Mouse (Mus musculus): Measurements from ENCODE around the gene Gfpt2. TPM values are rescaled to one million over a fixed set of nuclear protein-coding genes. Genes with fewer than 3 reads are reported as not detected.

The Gfpt2 gene
- polyA plus RNA-seq, 2 experiments, result 24.8 to 27.4 TPM

GRCm38 (mm10) chr11:49818869-49819566 is 25.0 kb downstream of the Gfpt2 start:
- peaks cover 75% of the 10 kb centered on the region for H3K36me3 ChIP-seq (ENCODE audit: control insufficient read depth, insufficient read depth, low read length)
- H3K9ac ChIP-seq (ENCODE audit: low read depth, low read length, severe bottlenecking), result no peak overlapping the region
- no peaks in the 10 kb centered on the region for H3K9me3 ChIP-seq (ENCODE audit: control insufficient read depth, low read length)
- no peak overlapping the region for H3K27ac ChIP-seq (replicated peaks; ENCODE audit: low read depth, low read length)
- H3K27me3 ChIP-seq (ENCODE audit: control insufficient read depth, insufficient read depth, low read length), result no peaks in the 10 kb centered on the region
- ATAC-seq (ENCODE audit: low FRiP score, low read depth) (no peak), DNase-seq (ENCODE audit: low spot score) (no peak)
- no peak overlapping the region for H3K4me2 ChIP-seq (replicated peaks; ENCODE audit: low read depth, low read length, severe bottlenecking)
- 94% methylated on average over 15 of the region's 15 CpGs for WGBS
- no peak for TF ChIP-seq POLR2A (IDR thresholded peaks at IDR 0.05; ENCODE audit: borderline replicate concordance, extremely low read depth, insufficient read depth, insufficient read length)
- H3K4me1 ChIP-seq (ENCODE audit: control insufficient read depth, insufficient read depth, low read length), result no peaks in the 10 kb centered on the region
- no peak overlapping the region for H3K4me3 ChIP-seq (replicated peaks; ENCODE audit: low read length)

GRCm38 (mm10) chr11:49819676-49820075 is 25.7 kb downstream of the Gfpt2 start:
- Histone ChIP-seq H3K9me3 (ENCODE audit: control insufficient read depth, low read length) (no peaks in the 10 kb centered on the region), H3K9ac (ENCODE audit: low read depth, low read length, severe bottlenecking) (no peak overlapping the region), H3K4me1 (ENCODE audit: control insufficient read depth, insufficient read depth, low read length) (no peaks in the 10 kb centered on the region), H3K27ac (replicated peaks; ENCODE audit: low read depth, low read length) (no peak overlapping the region), H3K4me2 (replicated peaks; ENCODE audit: low read depth, low read length, severe bottlenecking) (no peak overlapping the region), H3K36me3 (ENCODE audit: control insufficient read depth, insufficient read depth, low read length) (peaks cover 74% of the 10 kb centered on the region), H3K27me3 (ENCODE audit: control insufficient read depth, insufficient read depth, low read length) (no peaks in the 10 kb centered on the region), H3K4me3 (replicated peaks; ENCODE audit: low read length) (no peak overlapping the region)
- ATAC-seq (ENCODE audit: low FRiP score, low read depth) (no peak), DNase-seq (ENCODE audit: low spot score) (no peak)
- no peak for TF ChIP-seq POLR2A (IDR thresholded peaks at IDR 0.05; ENCODE audit: borderline replicate concordance, extremely low read depth, insufficient read depth, insufficient read length)
- WGBS, result 88% methylated on average over 7 of the region's 7 CpGs

- Histone ChIP-seq H3K4me1 (ENCODE audit: control insufficient read depth, insufficient read depth, low read length) (no peaks in the 10 kb centered on the region), H3K27me3 (ENCODE audit: control insufficient read depth, insufficient read depth, low read length) (no peaks in the 10 kb centered on the region), H3K27ac (replicated peaks; ENCODE audit: low read depth, low read length) (no peak overlapping the region), H3K4me2 (replicated peaks; ENCODE audit: low read depth, low read length, severe bottlenecking) (no peak overlapping the region), H3K9ac (ENCODE audit: low read depth, low read length, severe bottlenecking) (no peak overlapping the region), H3K9me3 (ENCODE audit: control insufficient read depth, low read length) (no peaks in the 10 kb centered on the region), H3K4me3 (replicated peaks; ENCODE audit: low read length) (no peak overlapping the region), H3K36me3 (ENCODE audit: control insufficient read depth, insufficient read depth, low read length) (peaks cover 79% of the 10 kb centered on the region)
- DNase-seq (ENCODE audit: low spot score) (no peak), ATAC-seq (ENCODE audit: low FRiP score, low read depth) (no peak)
- whole genome bisulfite sequencing, result 97% methylated on average over 2 of the region's 2 CpGs
- no peak for TF ChIP-seq POLR2A (IDR thresholded peaks at IDR 0.05; ENCODE audit: borderline replicate concordance, extremely low read depth, insufficient read depth, insufficient read length)
These were observed 26.9 kb downstream of the Gfpt2 start for GRCm38 (mm10) chr11:49820928-49821327.

- Histone ChIP-seq H3K9ac (ENCODE audit: low read depth, low read length, severe bottlenecking) (no peak overlapping the region), H3K27ac (replicated peaks; ENCODE audit: low read depth, low read length) (no peak overlapping the region), H3K9me3 (ENCODE audit: control insufficient read depth, low read length) (no peaks in the 10 kb centered on the region), H3K4me2 (replicated peaks; ENCODE audit: low read depth, low read length, severe bottlenecking) (no peak overlapping the region), H3K4me1 (ENCODE audit: control insufficient read depth, insufficient read depth, low read length) (no peaks in the 10 kb centered on the region), H3K4me3 (replicated peaks; ENCODE audit: low read length) (no peak overlapping the region), H3K36me3 (ENCODE audit: control insufficient read depth, insufficient read depth, low read length) (peaks cover 79% of the 10 kb centered on the region), H3K27me3 (ENCODE audit: control insufficient read depth, insufficient read depth, low read length) (no peaks in the 10 kb centered on the region)
- TF ChIP-seq POLR2A (IDR thresholded peaks at IDR 0.05; ENCODE audit: borderline replicate concordance, extremely low read depth, insufficient read depth, insufficient read length), result no peak
- 83% methylated on average over 2 of the region's 2 CpGs for WGBS
- ATAC-seq (ENCODE audit: low FRiP score, low read depth), result no peak
- DNase-seq (ENCODE audit: low spot score), result no peak
These were observed 27.6 kb downstream of the Gfpt2 start for GRCm38 (mm10) chr11:49821546-49821945.

GRCm38 (mm10) chr11:49822337-49822736 is 28.4 kb downstream of the Gfpt2 start:
- H3K4me3 ChIP-seq (replicated peaks; ENCODE audit: low read length), result no peak overlapping the region
- DNase-seq (ENCODE audit: low spot score) (no peak), ATAC-seq (ENCODE audit: low FRiP score, low read depth) (no peak)
- peaks cover 81% of the 10 kb centered on the region for H3K36me3 ChIP-seq (ENCODE audit: control insufficient read depth, insufficient read depth, low read length)
- no peaks in the 10 kb centered on the region for H3K27me3 ChIP-seq (ENCODE audit: control insufficient read depth, insufficient read depth, low read length)
- H3K9me3 ChIP-seq (ENCODE audit: control insufficient read depth, low read length), result no peaks in the 10 kb centered on the region
- no peak overlapping the region for H3K4me2 ChIP-seq (replicated peaks; ENCODE audit: low read depth, low read length, severe bottlenecking)
- TF ChIP-seq POLR2A (IDR thresholded peaks at IDR 0.05; ENCODE audit: borderline replicate concordance, extremely low read depth, insufficient read depth, insufficient read length), result no peak
- 89% methylated on average over 2 of the region's 2 CpGs for WGBS
- H3K27ac ChIP-seq (replicated peaks; ENCODE audit: low read depth, low read length), result no peak overlapping the region
- H3K4me1 ChIP-seq (ENCODE audit: control insufficient read depth, insufficient read depth, low read length), result no peaks in the 10 kb centered on the region
- no peak overlapping the region for H3K9ac ChIP-seq (ENCODE audit: low read depth, low read length, severe bottlenecking)
